ENCODE assay signal across 8 mouse cellular contexts in genomic region chr5:139730712-139731486, GRCm38 (mm10). TPM values are rescaled to one million over a fixed set of nuclear protein-coding genes. Genes with fewer than 3 reads are reported as not detected.
DNase-seq lines count a peak whose midpoint lies in the region; ATAC-seq and TF ChIP-seq lines count a peak whose summit lies in the region.

No protein-coding gene starts in this region.

- TF ChIP-seq POLR2A in embryonic fibroblast, embryonic 13.5 days (IDR thresholded peaks at IDR 0.05; ENCODE audit: low read depth, low read length): peak; percentile 12; the same call in 1 of the 2 replicates

- 0 out of 2 replicates have a peak, but pooled peaks have one; percentile 7 for ATAC-seq in kidney, embryonic 15.5 days (replicated peaks; ENCODE audit: low FRiP score)
- ATAC-seq in stomach, embryonic 16.5 days (ENCODE audit: insufficient read depth, low FRiP score): no peak

- H3K27ac ChIP-seq in kidney, embryonic 15.5 days: peak overlapping the region; percentile 89
- peak overlapping the region; percentile 84 for H3K27ac ChIP-seq in embryonic fibroblast, embryonic 13.5 days (ENCODE audit: insufficient read depth, low read length)
- peak overlapping the region; percentile 79 for H3K27ac ChIP-seq in stomach, embryonic 16.5 days (ENCODE audit: low read length)

- no peak for TF ChIP-seq CTCF in embryonic fibroblast, embryonic 13.5 days (IDR thresholded peaks at IDR 0.05; ENCODE audit: borderline replicate concordance, insufficient read depth, low read length)

- no peaks in the 10 kb centered on the region for H3K36me3 ChIP-seq in kidney, embryonic 15.5 days
- no peaks in the 10 kb centered on the region for H3K36me3 ChIP-seq in stomach, embryonic 16.5 days (ENCODE audit: control insufficient read depth, insufficient read depth, low read length)

- H3K4me3 ChIP-seq in kidney, embryonic 15.5 days (replicated peaks): no peak overlapping the region
- H3K4me3 ChIP-seq in embryonic fibroblast, embryonic 13.5 days (ENCODE audit: insufficient read depth, low read length): no peak overlapping the region
- no peak overlapping the region for H3K4me3 ChIP-seq in stomach, embryonic 16.5 days (replicated peaks; ENCODE audit: low read length)

- no peak for DNase-seq in kidney, adult 9 months
- peak; percentile 61 for DNase-seq in brain, adult 2 months (ENCODE audit: low read depth, low spot score)
- peak; percentile 29 to 41 for DNase-seq in layer of hippocampus, postnatal 14 days (ENCODE audit: low spot score in 2 of 2)
- DNase-seq in adrenal gland, adult 2 months: no peak
- DNase-seq in gastrocnemius, postnatal 4 days (ENCODE audit: low spot score in 2 of 2): no peak

- 47% methylated on average over 8 of the region's 8 CpGs for WGBS in kidney, embryonic 15.5 days
- WGBS in stomach, embryonic 16.5 days: 43% methylated on average over 8 of the region's 8 CpGs

- H3K4me1 ChIP-seq in kidney, embryonic 15.5 days: peaks cover 52% of the 10 kb centered on the region
- peaks cover 20% of the 10 kb centered on the region for H3K4me1 ChIP-seq in embryonic fibroblast, embryonic 13.5 days (ENCODE audit: control insufficient read depth, insufficient read depth, low read length)
- H3K4me1 ChIP-seq in stomach, embryonic 16.5 days (ENCODE audit: control insufficient read depth, insufficient read depth, low read length): peaks cover 54% of the 10 kb centered on the region

- H3K9ac ChIP-seq in kidney, embryonic 15.5 days: peak overlapping the region; percentile 21; the same call in 1 of the 2 replicates
- peak overlapping the region; percentile 38 for H3K9ac ChIP-seq in stomach, embryonic 16.5 days (ENCODE audit: low read length)

- H3K27me3 ChIP-seq in kidney, embryonic 15.5 days: peaks cover 4% of the 10 kb centered on the region; the same call in 1 of the 2 replicates
- no peaks in the 10 kb centered on the region for H3K27me3 ChIP-seq in stomach, embryonic 16.5 days (ENCODE audit: control insufficient read depth, insufficient read depth, low read length)

- H3K4me2 ChIP-seq in kidney, embryonic 15.5 days: peak overlapping the region; percentile 31
- H3K4me2 ChIP-seq in stomach, embryonic 16.5 days (ENCODE audit: low read depth, low read length): 0 out of 2 replicates have a peak overlapping the region, but pooled peaks have one; percentile 19

- no peaks in the 10 kb centered on the region for H3K9me3 ChIP-seq in kidney, embryonic 15.5 days (replicated peaks)
- H3K9me3 ChIP-seq in stomach, embryonic 16.5 days (replicated peaks; ENCODE audit: control insufficient read depth, low read length): no peaks in the 10 kb centered on the region

RNA-seq across cellular contexts. Expression of gene Micall2, which starts 5.2 kb away (rescaled TPM):
- polyA plus RNA-seq in kidney, embryonic 15.5 days (2015; fragmentation: Nextera tagmentation; extraction: Ambion mirVana): 4.6 and 5.9 TPM in 2 replicates
- polyA plus RNA-seq in embryonic fibroblast, embryonic 13.5 days (2011; ENCODE audit: insufficient read length, low read depth, missing spikeins): 13.3 and 17.0 TPM in 2 replicates
- 1 to 10 TPM; 2.5 to 2.6 TPM for total RNA-seq in layer of hippocampus, postnatal 14 days (2021)
- polyA plus RNA-seq in stomach, embryonic 16.5 days (2015; fragmentation: Nextera tagmentation; extraction: Ambion mirVana): 9.3 and 9.5 TPM in 2 replicates
- 10 to 100 TPM in 1 of 2 experiments, 1 to 10 TPM in 1; 6.0 to 14.7 TPM for total RNA-seq in adrenal gland, adult 2 months (2021)
- 6.1 and 7.6 TPM in 2 replicates for polyA plus RNA-seq in adrenal gland, adult 2 months (2012; rRNA removed)
- total RNA-seq in gastrocnemius, postnatal 4 days (2021): 1 to 10 TPM; 5.5 to 6.1 TPM

RNA-seq across cellular contexts. Expression of gene Ints1, which starts 44.6 kb away (rescaled TPM):
- 26.1 and 27.7 TPM in 2 replicates for polyA plus RNA-seq in kidney, embryonic 15.5 days (2015; fragmentation: Nextera tagmentation; extraction: Ambion mirVana)
- 40.0 and 43.6 TPM in 2 replicates for polyA plus RNA-seq in embryonic fibroblast, embryonic 13.5 days (2011; ENCODE audit: insufficient read length, low read depth, missing spikeins)
- total RNA-seq in layer of hippocampus, postnatal 14 days (2021): 10 to 100 TPM; 83.6 to 97.2 TPM
- polyA plus RNA-seq in stomach, embryonic 16.5 days (2015; fragmentation: Nextera tagmentation; extraction: Ambion mirVana): 20.2 and 21.0 TPM in 2 replicates
- 10 to 100 TPM; 50.6 to 55.9 TPM for total RNA-seq in adrenal gland, adult 2 months (2021)
- 77.2 and 91.0 TPM in 2 replicates for polyA plus RNA-seq in adrenal gland, adult 2 months (2012; rRNA removed)
- total RNA-seq in gastrocnemius, postnatal 4 days (2021): 10 to 100 TPM; 43.6 to 58.4 TPM

Comparison
In these comparisons a context has a peak if more than half of its experiments do, and no peak if none do; other contexts are left out.
1. DNase-seq: peak in brain, adult 2 months (single experiment) and layer of hippocampus, postnatal 14 days (2 of 2); none in kidney, adult 9 months (single experiment), adrenal gland, adult 2 months (single experiment) and gastrocnemius, postnatal 4 days (0 of 2).
2. Peak in every context shown above with its lines, with median percentiles within 50 percentile points of each other: H3K27ac ChIP-seq.